Mouse (Mus musculus) bone marrow macrophage, adult 2 months (primary cell): ENCODE measurements around the gene Grap2. TPM values are rescaled to one million over a fixed set of nuclear protein-coding genes. Genes with fewer than 3 reads are reported as not detected.

Experiments used
- H3K27ac ChIP-seq: 2 replicates; pipeline ENCODE4 v1.5.1; 2012; ENCODE audit warnings: low read depth, low read length; ENCODE audit not compliant: insufficient read depth
- H3K4me1 ChIP-seq: 2 replicates; pipeline ENCODE4 v1.6.1; 2012; ENCODE audit warnings: low read length; ENCODE audit not compliant: control insufficient read depth, insufficient read depth
- H3K4me3 ChIP-seq: 2 replicates; pipeline ENCODE4 v1.5.1; 2012; ENCODE audit warnings: mild to moderate bottlenecking, low read length, moderate library complexity; ENCODE audit not compliant: insufficient read depth
- CTCF ChIP-seq: IDR thresholded peaks from 2 replicates; pipeline ENCODE4 v1.5.1; 2012; ENCODE audit warnings: low read depth, mild to moderate bottlenecking, low read length, moderate library complexity
- POLR2A ChIP-seq: IDR thresholded peaks from 2 replicates; pipeline ENCODE4 v1.6.1; 2012; ENCODE audit warnings: mild to moderate bottlenecking, low read depth, low read length, borderline replicate concordance
- polyA plus RNA-seq: library from polyadenylated mRNA; stranded (reverse); fragments of >200 nt; gene quantifications from 2 replicates; pipeline ENCODE4 v1.2.4, GENCODE M21; 2012; ENCODE audit not compliant: missing spikeins, insufficient read depth, insufficient read length

The Grap2 gene
- polyA plus RNA-seq, 1 experiment: 1.9 TPM

GRCm38 (mm10) chr15:80599843-80600242 lies 27.4 kb downstream of the Grap2 start:
- H3K27ac ChIP-seq: no peak overlapping the region
- TF ChIP-seq CTCF (no peak), POLR2A (no peak)
- H3K4me1 ChIP-seq: 0 out of 2 replicates have a peak, but pooled peaks cover 2% of the 10 kb centered on the region
- no peak overlapping the region for H3K4me3 ChIP-seq

GRCm38 (mm10) chr15:80601456-80601855 lies 29.1 kb downstream of the Grap2 start:
- H3K4me3 ChIP-seq: no peak overlapping the region
- TF ChIP-seq POLR2A: no peak
- no peak for TF ChIP-seq CTCF
- H3K4me1 ChIP-seq: 0 out of 2 replicates have a peak, but pooled peaks cover 2% of the 10 kb centered on the region
- H3K27ac ChIP-seq: no peak overlapping the region

- Histone ChIP-seq H3K27ac (no peak overlapping the region), H3K4me3 (no peak overlapping the region), H3K4me1 (0 out of 2 replicates have a peak, but pooled peaks cover 2% of the 10 kb centered on the region)
- no peak for TF ChIP-seq CTCF
- no peak for TF ChIP-seq POLR2A
Observed at GRCm38 (mm10) chr15:80602487-80602886, 30.1 kb downstream of the Grap2 start.

- Histone ChIP-seq H3K4me1 (0 out of 2 replicates have a peak, but pooled peaks cover 2% of the 10 kb centered on the region), H3K27ac (no peak overlapping the region), H3K4me3 (no peak overlapping the region)
- no peak for TF ChIP-seq POLR2A
Observed at GRCm38 (mm10) chr15:80604026-80604425, 31.6 kb downstream of the Grap2 start.

- TF ChIP-seq POLR2A (no peak), CTCF (no peak)
- Histone ChIP-seq H3K4me1 (no peaks in the 10 kb centered on the region), H3K4me3 (no peak overlapping the region), H3K27ac (no peak overlapping the region)
Observed at GRCm38 (mm10) chr15:80607970-80608369, 35.6 kb downstream of the Grap2 start.

- no peak overlapping the region for H3K27ac ChIP-seq
- H3K4me1 ChIP-seq: no peaks in the 10 kb centered on the region
- no peak overlapping the region for H3K4me3 ChIP-seq
- TF ChIP-seq POLR2A (no peak), CTCF (no peak)
Observed at GRCm38 (mm10) chr15:80610335-80610734, 37.9 kb downstream of the Grap2 start.

- Histone ChIP-seq H3K27ac (no peak overlapping the region), H3K4me3 (no peak overlapping the region), H3K4me1 (no peaks in the 10 kb centered on the region)
- TF ChIP-seq CTCF: no peak
- TF ChIP-seq POLR2A: no peak
Observed at GRCm38 (mm10) chr15:80611478-80611877, 39.1 kb downstream of the Grap2 start.

GRCm38 (mm10) chr15:80613904-80614303 lies 41.5 kb downstream of the Grap2 start:
- no peak overlapping the region for H3K4me3 ChIP-seq
- H3K4me1 ChIP-seq: no peaks in the 10 kb centered on the region
- TF ChIP-seq CTCF: no peak
- TF ChIP-seq POLR2A: no peak
- no peak overlapping the region for H3K27ac ChIP-seq

GRCm38 (mm10) chr15:80614500-80615289 lies 42.3 kb downstream of the Grap2 start:
- Histone ChIP-seq H3K4me1 (peaks cover 2% of the 10 kb centered on the region), H3K27ac (no peak overlapping the region), H3K4me3 (no peak overlapping the region)
- TF ChIP-seq CTCF (no peak), POLR2A (no peak)

GRCm38 (mm10) chr15:80615290-80615570 lies 42.8 kb downstream of the Grap2 start:
- no peak overlapping the region for H3K4me3 ChIP-seq
- TF ChIP-seq CTCF: no peak
- TF ChIP-seq POLR2A: no peak
- H3K4me1 ChIP-seq: peaks cover 5% of the 10 kb centered on the region
- H3K27ac ChIP-seq: no peak overlapping the region
